Mouse (Mus musculus) heart, adult 2 months (tissue): ENCODE results near the gene 6820408C15Rik. TPM values are rescaled to one million over a fixed set of nuclear protein-coding genes. Genes with fewer than 3 reads are reported as not detected.

Source experiments
- DNase-seq, 2 experiments: peaks; one replicate each; pipeline ENCODE4 v3.0.0; 2021
- H3K27ac ChIP-seq: fragments of 200-600 bp; 2 replicates; pipeline ENCODE4 v1.8.1; 2022
- H3K27me3 ChIP-seq: fragments of 200-500 bp; 2 replicates; pipeline ENCODE4 v1.6.1; 2012; ENCODE audit warnings: mild to moderate bottlenecking, low read length, inconsistent platforms, mixed read lengths; ENCODE audit not compliant: control insufficient read depth, insufficient read depth
- H3K36me3 ChIP-seq: fragments of 200-500 bp; 2 replicates; pipeline ENCODE4 v1.6.1; 2012; ENCODE audit warnings: low read length, inconsistent platforms; ENCODE audit not compliant: control insufficient read depth, insufficient read depth
- H3K4me1 ChIP-seq: fragments of 200-500 bp; 2 replicates; pipeline ENCODE4 v1.6.1; 2011; ENCODE audit warnings: low read length; ENCODE audit not compliant: control insufficient read depth, insufficient read depth
- H3K4me3 ChIP-seq: fragments of 200-600 bp; 2 replicates; pipeline ENCODE4 v1.8.1; 2022
- H3K79me2 ChIP-seq: fragments of 200-500 bp; replicated peaks from 2 replicates; pipeline ENCODE4 v1.6.1; 2012; ENCODE audit warnings: mild to moderate bottlenecking, inconsistent platforms, low read length, moderate library complexity, mixed read lengths; ENCODE audit not compliant: control insufficient read depth, insufficient read depth
- H3K9ac ChIP-seq: fragments of 200-500 bp; 2 replicates; pipeline ENCODE4 v1.6.1; 2012; ENCODE audit warnings: low read depth, mild to moderate bottlenecking, control low read depth, inconsistent platforms, low read length, mixed read lengths
- CTCF ChIP-seq: fragments of 200-600 bp; IDR thresholded peaks from 2 replicates; pipeline ENCODE4 v1.8.1; 2022; ENCODE audit warnings: antibody characterized with exemption, mild to moderate bottlenecking, moderate library complexity
- EP300 ChIP-seq: fragments of 200-500 bp; IDR thresholded peaks from 2 replicates; pipeline ENCODE4 v1.6.1; 2011; ENCODE audit warnings: low read depth, low read length, control low read depth; ENCODE audit not compliant: insufficient read depth
- POLR2A ChIP-seq: fragments of 200-500 bp; IDR thresholded peaks from 2 replicates; pipeline ENCODE4 v1.6.1; 2011; ENCODE audit warnings: mild to moderate bottlenecking, low read depth, low read length, control low read depth; ENCODE audit not compliant: insufficient read depth
- WGBS: fragments of 180-500 bp; shearing (Covaris S2); methylation state at CpG from one replicate; pipeline ENCODE4 v1.1.7; 2018; 5-methylcytosine and 5-hydroxymethylcytosine counted together
- intact Hi-C: fragments of 180-260 bp; cut with DNase I; formaldehyde crosslinking; loops from one replicate; pipeline ENCODE4 v1.15.1; 2025
- polyA plus RNA-seq: library from polyadenylated mRNA; depleted of rRNA; stranded (reverse); fragments of >200 nt; gene quantifications from 2 replicates; pipeline ENCODE4 v1.2.3, GENCODE M21; 2012
- total RNA-seq, 2 experiments: library from RNA; stranded (reverse); gene quantifications; 2 replicates each; pipeline ENCODE4 v1.2.3; 2021

Gene 6820408C15Rik
- total and polyA plus RNA-seq, 3 experiments = 1.5 to 2.5 (median 2.4) TPM

- WGBS = 82% methylated on average over 3 of the region's 3 CpGs
These were observed 49.3 kb downstream of the 6820408C15Rik start, which contains the start of gene Defb23 for GRCm38 (mm10) chr2:152464570-152465150. Defb23 (minus strand) TSS chr2:152464620.

GRCm38 (mm10) chr2:152470973-152471372, 55.6 kb downstream of the 6820408C15Rik start:
- H3K4me1 ChIP-seq = no peaks in the 10 kb centered on the region
- no peak overlapping the region for H3K9ac ChIP-seq
- no peak for DNase-seq
- no peaks in the 10 kb centered on the region for H3K27me3 ChIP-seq
- H3K4me3 ChIP-seq = no peak overlapping the region
- intact Hi-C loops = loop anchor here (5.0 kb wide), 1 partner anchor 131 kb away; the partner anchor contains the start of gene Defb36
- WGBS = 26% methylated on average over 7 of the region's 7 CpGs
- TF ChIP-seq EP300 (no peak), CTCF (peak; percentile 90), POLR2A (no peak)
- H3K36me3 ChIP-seq = no peaks in the 10 kb centered on the region
- no peaks in the 10 kb centered on the region for H3K79me2 ChIP-seq
- no peak overlapping the region for H3K27ac ChIP-seq

More at GRCm38 (mm10) chr2:152464570-152465150, 49.3 kb downstream of the 6820408C15Rik start, which contains the start of gene Defb23:
- DNase-seq = no peak
- Histone ChIP-seq H3K4me1 (no peaks in the 10 kb centered on the region), H3K9ac (no peak within 1 kb of the TSS), H3K27ac (no peak within 1 kb of the TSS), H3K79me2 (no peaks in the 10 kb centered on the region), H3K27me3 (no peaks in the 10 kb centered on the region), H3K4me3 (no peak within 1 kb of the TSS), H3K36me3 (no peaks in the 10 kb centered on the region)
- no peak for TF ChIP-seq POLR2A
- peak; percentile 16; the same call in 1 of the 2 replicates for TF ChIP-seq CTCF
- intact Hi-C loops = no loop called here

- WGBS = 11% methylated on average over 3 of the region's 3 CpGs
- intact Hi-C loops = loop anchor here (5.0 kb wide), 1 partner anchor 130 kb away; the partner anchor contains the start of gene Defb36
- TF ChIP-seq CTCF (peak; percentile 44), POLR2A (no peak)
- no peak for DNase-seq
- Histone ChIP-seq H3K9ac (no peak overlapping the region), H3K4me3 (no peak overlapping the region), H3K36me3 (no peaks in the 10 kb centered on the region), H3K79me2 (no peaks in the 10 kb centered on the region), H3K4me1 (no peaks in the 10 kb centered on the region), H3K27ac (no peak overlapping the region), H3K27me3 (no peaks in the 10 kb centered on the region)
These were observed 57.0 kb downstream of the 6820408C15Rik start for GRCm38 (mm10) chr2:152472434-152472833.

- no peaks in the 10 kb centered on the region for H3K36me3 ChIP-seq
- H3K79me2 ChIP-seq = no peaks in the 10 kb centered on the region
- H3K4me1 ChIP-seq = no peaks in the 10 kb centered on the region
- H3K4me3 ChIP-seq = no peak within 1 kb of the TSS
- no peak within 1 kb of the TSS for H3K9ac ChIP-seq
- intact Hi-C loops = no loop called here
- no peak within 1 kb of the TSS for H3K27ac ChIP-seq
- TF ChIP-seq CTCF = no peak
- no peak for TF ChIP-seq POLR2A
- no peak for TF ChIP-seq EP300
- 45% methylated on average over 2 of the region's 2 CpGs for WGBS
- H3K27me3 ChIP-seq = no peaks in the 10 kb centered on the region
- DNase-seq = no peak
These were observed 61.4 kb downstream of the 6820408C15Rik start, which contains the start of gene Defb20 for GRCm38 (mm10) chr2:152476763-152477162. Defb20 (plus strand) TSS chr2:152477063.

- DNase-seq = no peak
- intact Hi-C loops = no loop called here
- Histone ChIP-seq H3K4me1 (no peaks in the 10 kb centered on the region), H3K79me2 (no peaks in the 10 kb centered on the region), H3K27ac (no peak overlapping the region), H3K9ac (no peak overlapping the region), H3K36me3 (no peaks in the 10 kb centered on the region), H3K27me3 (no peaks in the 10 kb centered on the region), H3K4me3 (no peak overlapping the region)
- 59% methylated on average over 3 of the region's 3 CpGs for WGBS
- TF ChIP-seq CTCF = no peak
- no peak for TF ChIP-seq EP300
- TF ChIP-seq POLR2A = no peak
These were observed 65.5 kb downstream of the 6820408C15Rik start for GRCm38 (mm10) chr2:152480881-152481280.

- Histone ChIP-seq H3K27me3 (no peaks in the 10 kb centered on the region), H3K79me2 (no peaks in the 10 kb centered on the region), H3K4me3 (no peak overlapping the region), H3K4me1 (no peaks in the 10 kb centered on the region), H3K36me3 (no peaks in the 10 kb centered on the region), H3K9ac (no peak overlapping the region), H3K27ac (no peak overlapping the region)
- 92% methylated on average over 7 of the region's 7 CpGs for WGBS
- intact Hi-C loops = no loop called here
- TF ChIP-seq CTCF (no peak), POLR2A (no peak), EP300 (no peak)
- DNase-seq = no peak
These were observed 66.3 kb downstream of the 6820408C15Rik start for GRCm38 (mm10) chr2:152481726-152482125.
